Comparison of ENCODE assay signal across 10 mouse cellular contexts in genomic region chrX:158577856-158578255, GRCm38 (mm10).
"Had no signal": no experiment of that assay in that cellular context is flagged by ENCODE, and none has a peak within 500 bp of the region (broad histone marks: within the 10 kb centered on the region; RNA-seq: fewer than 3 reads in every experiment).

No protein-coding gene starts in this region.

- H3K4me2 ChIP-seq: limb, embryonic 13.5 days; liver, embryonic 11.5 days; liver, embryonic 15.5 days; lung, embryonic 15.5 days; midbrain, embryonic 12.5 days had no signal

- H3K4me1 ChIP-seq: limb, embryonic 13.5 days; liver, embryonic 15.5 days; lung, embryonic 15.5 days; midbrain, embryonic 12.5 days had no signal

- H3K27ac ChIP-seq: limb, embryonic 13.5 days; liver, embryonic 15.5 days; lung, embryonic 15.5 days; midbrain, embryonic 12.5 days had no signal

- H3K27me3 ChIP-seq: limb, embryonic 13.5 days; liver, embryonic 15.5 days; lung, embryonic 15.5 days; midbrain, embryonic 12.5 days had no signal

- H3K4me3 ChIP-seq: limb, embryonic 13.5 days; liver, embryonic 15.5 days; lung, embryonic 15.5 days; midbrain, embryonic 12.5 days had no signal

- H3K36me3 ChIP-seq: limb, embryonic 13.5 days; liver, embryonic 15.5 days; lung, embryonic 15.5 days; midbrain, embryonic 12.5 days had no signal

- H3K9me3 ChIP-seq: limb, embryonic 13.5 days; liver, embryonic 15.5 days; lung, embryonic 15.5 days; midbrain, embryonic 12.5 days had no signal

- H3K9ac ChIP-seq: limb, embryonic 13.5 days; liver, embryonic 15.5 days; lung, embryonic 15.5 days; midbrain, embryonic 12.5 days had no signal

- DNase-seq: kidney, adult 8-10 months; kidney, postnatal 25 days; layer of hippocampus, postnatal 36 days; lung, postnatal 14 days; right cerebral cortex, postnatal 14 days had no signal
